Mouse (Mus musculus) limb, embryonic 11.5 days (tissue): Measurements from ENCODE around the gene Smtn. TPM values are rescaled to one million over a fixed set of nuclear protein-coding genes. Genes with fewer than 3 reads are reported as not detected.

Source experiments
- ATAC-seq: fragments of 200-750 bp; cut with Nextera tagmentation; 2 replicates; pipeline ENCODE4 v1.8.0; 2017; ENCODE audit warnings: low read depth; ENCODE audit not compliant: insufficient number of reproducible peaks, low FRiP score, low TSS enrichment
- DNase-seq: peaks from one replicate; pipeline ENCODE4 v3.0.0-alpha.2; 2015; ENCODE audit warnings: low spot score
- H3K27ac ChIP-seq: fragments of 300-500 bp; sonication (generic); replicated peaks from 2 replicates; pipeline ENCODE4 v1.5.1; 2014; ENCODE audit warnings: low read depth, mild to moderate bottlenecking, low read length
- H3K27me3 ChIP-seq: fragments of 300-500 bp; sonication (generic); 2 replicates; pipeline ENCODE4 v1.6.1; 2014; ENCODE audit warnings: mild to moderate bottlenecking, low read length, mixed read lengths; ENCODE audit not compliant: control insufficient read depth, insufficient read depth
- H3K36me3 ChIP-seq: fragments of 300-500 bp; sonication (generic); 2 replicates; pipeline ENCODE4 v1.6.1; 2014; ENCODE audit warnings: mild to moderate bottlenecking, low read length, moderate library complexity, mixed read lengths; ENCODE audit not compliant: control insufficient read depth, insufficient read depth
- H3K4me1 ChIP-seq: fragments of 300-500 bp; sonication (generic); 2 replicates; pipeline ENCODE4 v1.6.1; 2014; ENCODE audit warnings: low read length, mixed read lengths; ENCODE audit not compliant: control insufficient read depth, insufficient read depth
- H3K4me2 ChIP-seq: fragments of 300-500 bp; sonication (generic); 2 replicates; pipeline ENCODE4 v1.6.1; 2014; ENCODE audit warnings: low read depth, mild to moderate bottlenecking, moderate library complexity; ENCODE audit not compliant: severe bottlenecking
- H3K4me3 ChIP-seq: fragments of 300-500 bp; sonication (generic); 2 replicates; pipeline ENCODE4 v1.5.1; 2014; ENCODE audit warnings: low read depth, low read length
- H3K9ac ChIP-seq: fragments of 300-500 bp; sonication (generic); 2 replicates; pipeline ENCODE4 v1.6.1; 2014; ENCODE audit warnings: mild to moderate bottlenecking, low read length
- H3K9me3 ChIP-seq: fragments of 300-500 bp; sonication (generic); 2 replicates; pipeline ENCODE4 v1.6.1; 2016; ENCODE audit warnings: low read length; ENCODE audit not compliant: control insufficient read depth
- WGBS: fragments of 180-500 bp; shearing (Covaris S2); extraction: QIAGEN DNeasy Blood & Tissue Kit; methylation state at CpG from one replicate; pipeline ENCODE4 v1.1.7; 2014; 5-methylcytosine and 5-hydroxymethylcytosine counted together
- polyA plus RNA-seq: library from polyadenylated mRNA; unstranded; fragments of >200 nt; fragmentation: Nextera tagmentation; extraction: Ambion mirVana; gene quantifications from 2 replicates; pipeline ENCODE4 v1.2.1, GENCODE M21; 2014

The Smtn gene
- polyA plus RNA-seq, 1 experiment from 2014 or later, result 38.8 TPM

GRCm38 (mm10) chr11:3515637-3516036 lies 24.8 kb downstream of the Smtn start:
- WGBS, result 72% methylated on average over 4 of the region's 4 CpGs
- H3K9ac ChIP-seq, result no peak overlapping the region
- H3K36me3 ChIP-seq, result no peaks in the 10 kb centered on the region
- H3K27me3 ChIP-seq, result peaks cover 26% of the 10 kb centered on the region
- ATAC-seq, result no peak
- no peak overlapping the region for H3K4me3 ChIP-seq
- no peak overlapping the region for H3K27ac ChIP-seq
- H3K4me2 ChIP-seq, result 0 out of 2 replicates have a peak overlapping the region, but pooled peaks have one; percentile 12
- H3K4me1 ChIP-seq, result peaks cover 12% of the 10 kb centered on the region; the same call in 1 of the 2 replicates
- no peak for DNase-seq
- H3K9me3 ChIP-seq, result no peaks in the 10 kb centered on the region

- H3K27ac ChIP-seq, result no peak overlapping the region
- WGBS, result 10% methylated on average over 4 of the region's 4 CpGs
- H3K9me3 ChIP-seq, result no peaks in the 10 kb centered on the region
- peaks cover 26% of the 10 kb centered on the region for H3K27me3 ChIP-seq
- H3K36me3 ChIP-seq, result no peaks in the 10 kb centered on the region
- H3K4me1 ChIP-seq, result peaks cover 12% of the 10 kb centered on the region; the same call in 1 of the 2 replicates
- H3K4me2 ChIP-seq, result peak overlapping the region; percentile 68
- ATAC-seq (no peak), DNase-seq (no peak)
- H3K9ac ChIP-seq, result peak overlapping the region; percentile 66
- peak overlapping the region; percentile 48 for H3K4me3 ChIP-seq
These were observed 25.2 kb downstream of the Smtn start for GRCm38 (mm10) chr11:3515216-3515615.

- under 1% methylated on average over 25 of the region's 26 CpGs for WGBS
- DNase-seq (peak; percentile 87), ATAC-seq (peak; percentile 63; the same call in 1 of the 2 replicates)
- Histone ChIP-seq H3K4me2 (peak within 1 kb of the TSS; percentile 68), H3K4me1 (peaks cover 12% of the 10 kb centered on the region; the same call in 1 of the 2 replicates), H3K9me3 (no peaks in the 10 kb centered on the region), H3K36me3 (no peaks in the 10 kb centered on the region), H3K27me3 (peaks cover 26% of the 10 kb centered on the region), H3K27ac (no peak within 1 kb of the TSS), H3K4me3 (peak within 1 kb of the TSS; percentile 48), H3K9ac (peak within 1 kb of the TSS; percentile 66)
These were observed 25.8 kb downstream of the Smtn start, which contains the start of gene Selenom for GRCm38 (mm10) chr11:3514529-3515054. Gene Selenom, plus strand, starts transcription at chr11:3514684.

- Histone ChIP-seq H3K4me2 (no peak overlapping the region), H3K27ac (no peak overlapping the region), H3K9ac (no peak overlapping the region), H3K4me3 (no peak overlapping the region), H3K9me3 (no peaks in the 10 kb centered on the region), H3K27me3 (peaks cover 26% of the 10 kb centered on the region), H3K4me1 (peaks cover 12% of the 10 kb centered on the region; the same call in 1 of the 2 replicates), H3K36me3 (no peaks in the 10 kb centered on the region)
- ATAC-seq (no peak), DNase-seq (no peak)
- 90% methylated on average over 6 of the region's 6 CpGs for WGBS
These were observed 27.1 kb downstream of the Smtn start for GRCm38 (mm10) chr11:3513291-3513690.

GRCm38 (mm10) chr11:3510321-3510720 lies 30.1 kb downstream of the Smtn start:
- Histone ChIP-seq H3K4me1 (0 out of 2 replicates have a peak, but pooled peaks cover 2% of the 10 kb centered on the region), H3K4me2 (no peak overlapping the region), H3K4me3 (no peak overlapping the region), H3K27me3 (0 out of 2 replicates have a peak, but pooled peaks cover under 1% of the 10 kb centered on the region), H3K9ac (no peak overlapping the region), H3K36me3 (no peaks in the 10 kb centered on the region), H3K9me3 (no peaks in the 10 kb centered on the region; the same call in 1 of the 2 replicates), H3K27ac (no peak overlapping the region)
- no peak for ATAC-seq
- no peak for DNase-seq
- 83% methylated on average over 2 of the region's 2 CpGs for WGBS

- H3K27ac ChIP-seq, result no peak overlapping the region
These were observed 31.0 kb downstream of the Smtn start for GRCm38 (mm10) chr11:3509181-3510085.

GRCm38 (mm10) chr11:3508226-3508625 lies 32.2 kb downstream of the Smtn start:
- Histone ChIP-seq H3K9ac (no peak overlapping the region), H3K4me1 (no peaks in the 10 kb centered on the region), H3K4me3 (no peak overlapping the region), H3K4me2 (no peak overlapping the region), H3K36me3 (no peaks in the 10 kb centered on the region), H3K27ac (no peak overlapping the region), H3K9me3 (no peaks in the 10 kb centered on the region; the same call in 1 of the 2 replicates), H3K27me3 (no peaks in the 10 kb centered on the region)
- 63% methylated on average over 7 of the region's 7 CpGs for WGBS
- DNase-seq (no peak), ATAC-seq (no peak)

More at GRCm38 (mm10) chr11:3509181-3510085, 31.0 kb downstream of the Smtn start:
- Histone ChIP-seq H3K4me2 (no peak overlapping the region), H3K36me3 (no peaks in the 10 kb centered on the region), H3K4me1 (no peaks in the 10 kb centered on the region), H3K27me3 (no peaks in the 10 kb centered on the region), H3K9me3 (no peaks in the 10 kb centered on the region; the same call in 1 of the 2 replicates), H3K9ac (no peak overlapping the region), H3K4me3 (no peak overlapping the region)
- DNase-seq (no peak), ATAC-seq (no peak)
- 75% methylated on average over 8 of the region's 8 CpGs for WGBS
